Mouse (Mus musculus) urinary bladder, adult 2 months (tissue): ENCODE data around the gene Mgat5b. TPM values are rescaled to one million over a fixed set of nuclear protein-coding genes. Genes with fewer than 3 reads are reported as not detected.
"Not testable (repeated sequence)": the region's sequence is repeated elsewhere in the genome, so short reads cannot be mapped to it uniquely, and the experiment has no call there.

Experiments
- DNase-seq: peaks from one replicate; pipeline ENCODE4 v3.0.0; 2022; ENCODE audit warnings: low spot score
- polyA plus RNA-seq: library from polyadenylated mRNA; depleted of rRNA; stranded (reverse); fragments of >200 nt; gene quantifications from 2 replicates; pipeline ENCODE4 v1.2.3, GENCODE M21; 2012; rRNA removed

Gene Mgat5b
- 0.13 and 0.22 TPM in 2 replicates for polyA plus RNA-seq

- peak; percentile 77 for DNase-seq
Observed at GRCm38 (mm10) chr11:116918323-116919185, at the start of gene Mgat5b. Gene Mgat5b, plus strand, starts transcription at chr11:116918863.

GRCm38 (mm10) chr11:116869223-116869622 is 49.4 kb upstream of the Mgat5b start:
- no peak for DNase-seq

GRCm38 (mm10) chr11:116869641-116870040 is 49.0 kb upstream of the Mgat5b start:
- no peak for DNase-seq

- no peak for DNase-seq
Observed at GRCm38 (mm10) chr11:116871538-116871937, 47.1 kb upstream of the Mgat5b start.

- DNase-seq: no peak
Observed at GRCm38 (mm10) chr11:116873987-116874386, 44.7 kb upstream of the Mgat5b start.

- DNase-seq: no peak
Observed at GRCm38 (mm10) chr11:116878454-116878853, 40.2 kb upstream of the Mgat5b start.

- no peak for DNase-seq
Observed at GRCm38 (mm10) chr11:116880839-116881238, 37.8 kb upstream of the Mgat5b start.

- no peak for DNase-seq
Observed at GRCm38 (mm10) chr11:116881440-116881839, 37.2 kb upstream of the Mgat5b start.

GRCm38 (mm10) chr11:116882446-116882845 is 36.2 kb upstream of the Mgat5b start:
- no peak for DNase-seq

GRCm38 (mm10) chr11:116884061-116884460 is 34.6 kb upstream of the Mgat5b start:
- DNase-seq: no peak

GRCm38 (mm10) chr11:116885275-116886151 is 33.1 kb upstream of the Mgat5b start:
- peak; percentile 35 for DNase-seq

GRCm38 (mm10) chr11:116887136-116887535 is 31.5 kb upstream of the Mgat5b start:
- DNase-seq: no peak

GRCm38 (mm10) chr11:116893532-116894442 is 24.9 kb upstream of the Mgat5b start:
- no peak for DNase-seq

GRCm38 (mm10) chr11:116895402-116895801 is 23.3 kb upstream of the Mgat5b start:
- DNase-seq: no peak

- DNase-seq: no peak
Observed at GRCm38 (mm10) chr11:116899247-116899646, 19.4 kb upstream of the Mgat5b start.

GRCm38 (mm10) chr11:116902588-116902987 is 16.1 kb upstream of the Mgat5b start:
- not testable (repeated sequence) for DNase-seq

GRCm38 (mm10) chr11:116905741-116906456 is 12.8 kb upstream of the Mgat5b start:
- no peak for DNase-seq

- DNase-seq: no peak
Observed at GRCm38 (mm10) chr11:116913573-116913972, 5.1 kb upstream of the Mgat5b start.

GRCm38 (mm10) chr11:116914267-116914885 is 4.3 kb upstream of the Mgat5b start:
- DNase-seq: no peak

- DNase-seq: no peak
Observed at GRCm38 (mm10) chr11:116915241-116915640, 3.4 kb upstream of the Mgat5b start.
